Mouse (Mus musculus) lung, embryonic 16.5 days (tissue): ENCODE measurements around the gene Fam208b. TPM values are rescaled to one million over a fixed set of nuclear protein-coding genes. Genes with fewer than 3 reads are reported as not detected.

ENCODE experiments used
- ATAC-seq: fragments of 200-750 bp; cut with Nextera tagmentation; 2 replicates; pipeline ENCODE4 v1.8.0; 2017; ENCODE audit warnings: low read depth, mild to moderate bottlenecking, moderate library complexity
- H3K27ac ChIP-seq: fragments of 300-500 bp; sonication (generic); 2 replicates; pipeline ENCODE4 v1.5.1; 2014; ENCODE audit warnings: mild to moderate bottlenecking, control low read depth, low read length
- H3K27me3 ChIP-seq: fragments of 300-500 bp; sonication (generic); 2 replicates; pipeline ENCODE4 v1.6.1; 2014; ENCODE audit warnings: low read depth, low read length, mixed read lengths; ENCODE audit not compliant: control insufficient read depth, insufficient read depth
- H3K36me3 ChIP-seq: fragments of 300-500 bp; sonication (generic); 2 replicates; pipeline ENCODE4 v1.6.1; 2014; ENCODE audit warnings: low read length; ENCODE audit not compliant: control insufficient read depth, insufficient read depth
- H3K4me1 ChIP-seq: fragments of 300-500 bp; sonication (generic); replicated peaks from 2 replicates; pipeline ENCODE4 v1.6.1; 2014; ENCODE audit warnings: low read length, mixed read lengths; ENCODE audit not compliant: control insufficient read depth, insufficient read depth
- H3K4me2 ChIP-seq: fragments of 300-500 bp; sonication (generic); 2 replicates; pipeline ENCODE4 v1.6.1; 2014; ENCODE audit warnings: low read depth, low read length, control low read depth
- H3K4me3 ChIP-seq: fragments of 300-500 bp; sonication (generic); 2 replicates; pipeline ENCODE4 v1.5.1; 2014; ENCODE audit warnings: mild to moderate bottlenecking, low read length, control low read depth
- H3K9ac ChIP-seq: fragments of 300-500 bp; sonication (generic); 2 replicates; pipeline ENCODE4 v1.6.1; 2014; ENCODE audit warnings: low read length, control low read depth
- H3K9me3 ChIP-seq: fragments of 300-500 bp; sonication (generic); 2 replicates; pipeline ENCODE4 v1.6.1; 2016; ENCODE audit warnings: low read length; ENCODE audit not compliant: control insufficient read depth
- WGBS: fragments of 180-500 bp; shearing (Covaris S2); extraction: QIAGEN DNeasy Blood & Tissue Kit; methylation state at CpG from one replicate; pipeline ENCODE4 v1.1.7; 2014; 5-methylcytosine and 5-hydroxymethylcytosine counted together
- polyA plus RNA-seq: library from polyadenylated mRNA; unstranded; fragments of >200 nt; fragmentation: Nextera tagmentation; extraction: Ambion mirVana; gene quantifications from 2 replicates; pipeline ENCODE4 v1.2.1, GENCODE M21; 2015

Gene Fam208b
- polyA plus RNA-seq, 1 experiment from 2014 or later, result 10.1 TPM

DNA sequence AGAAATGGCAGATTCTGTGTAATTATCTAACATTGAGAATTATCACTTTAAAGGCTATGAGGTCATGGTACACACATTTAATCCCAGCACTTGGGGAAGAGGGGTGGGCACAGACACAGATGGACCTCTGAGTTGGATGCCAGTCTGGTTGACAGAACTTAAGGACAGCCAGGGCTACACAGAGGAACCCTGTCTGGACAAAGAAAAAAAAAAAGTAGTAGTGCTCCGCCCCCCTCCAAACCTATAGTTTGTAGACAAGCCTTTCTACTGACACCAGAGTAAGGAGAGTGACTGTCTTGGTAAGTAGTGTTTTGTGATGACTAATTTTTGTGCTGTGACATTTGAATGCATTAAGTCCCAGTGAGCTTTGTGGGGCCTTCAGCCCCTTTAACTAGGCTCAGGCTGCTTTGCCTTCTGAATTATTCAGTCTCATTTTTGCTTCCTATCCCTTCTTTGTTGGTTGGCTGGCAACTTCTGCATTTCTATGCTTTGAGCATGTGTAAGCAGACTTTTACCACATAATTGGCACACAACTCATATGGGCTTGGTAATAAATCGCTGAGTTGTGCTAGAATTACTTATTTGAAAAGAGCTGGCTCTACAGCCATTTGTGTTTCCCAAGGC is 69.6 kb downstream of the Fam208b start:
- 0 out of 2 replicates have a peak, but pooled peaks cover 2% of the 10 kb centered on the region for H3K9me3 ChIP-seq
- H3K4me2 ChIP-seq, result peak overlapping the region; percentile 21
- no peak for ATAC-seq
- no peak overlapping the region for H3K4me3 ChIP-seq
- H3K36me3 ChIP-seq, result no peaks in the 10 kb centered on the region
- no peak overlapping the region; the same call in 1 of the 2 replicates for H3K27ac ChIP-seq
- H3K27me3 ChIP-seq, result no peaks in the 10 kb centered on the region
- 73% methylated on average over 2 of the region's 2 CpGs for WGBS
- no peak overlapping the region for H3K9ac ChIP-seq
- peaks cover 22% of the 10 kb centered on the region for H3K4me1 ChIP-seq

DNA sequence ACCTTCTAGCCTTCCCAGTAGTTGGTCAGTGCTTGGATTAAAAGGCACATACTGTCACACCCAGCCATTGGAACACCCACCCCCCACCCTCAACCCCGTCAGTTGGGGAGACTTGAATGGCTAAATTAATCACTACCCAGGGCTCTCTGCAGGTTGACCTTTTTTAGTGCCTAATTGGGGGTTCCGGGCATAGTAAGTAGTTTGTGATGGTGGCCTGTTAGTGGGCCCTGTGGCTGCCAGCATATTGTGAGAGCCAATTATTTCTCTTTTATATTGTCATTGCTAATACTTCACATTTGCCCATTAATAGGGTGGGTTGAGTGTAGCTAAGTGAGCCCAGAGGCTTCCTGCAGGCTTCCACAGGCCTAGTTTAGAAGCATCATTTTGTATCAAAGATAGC is 70.7 kb downstream of the Fam208b start:
- no peaks in the 10 kb centered on the region for H3K27me3 ChIP-seq
- H3K27ac ChIP-seq, result no peak overlapping the region
- H3K4me3 ChIP-seq, result peak overlapping the region; percentile 80; the same call in 1 of the 2 replicates
- H3K9me3 ChIP-seq, result 0 out of 2 replicates have a peak, but pooled peaks cover 4% of the 10 kb centered on the region
- peaks cover 22% of the 10 kb centered on the region for H3K4me1 ChIP-seq
- H3K9ac ChIP-seq, result 0 out of 2 replicates have a peak overlapping the region, but pooled peaks have one; percentile 87
- peak overlapping the region; percentile 79 for H3K4me2 ChIP-seq
- no peak for ATAC-seq
- H3K36me3 ChIP-seq, result no peaks in the 10 kb centered on the region
- WGBS, result 53% methylated on average over 2 of the region's 2 CpGs

DNA sequence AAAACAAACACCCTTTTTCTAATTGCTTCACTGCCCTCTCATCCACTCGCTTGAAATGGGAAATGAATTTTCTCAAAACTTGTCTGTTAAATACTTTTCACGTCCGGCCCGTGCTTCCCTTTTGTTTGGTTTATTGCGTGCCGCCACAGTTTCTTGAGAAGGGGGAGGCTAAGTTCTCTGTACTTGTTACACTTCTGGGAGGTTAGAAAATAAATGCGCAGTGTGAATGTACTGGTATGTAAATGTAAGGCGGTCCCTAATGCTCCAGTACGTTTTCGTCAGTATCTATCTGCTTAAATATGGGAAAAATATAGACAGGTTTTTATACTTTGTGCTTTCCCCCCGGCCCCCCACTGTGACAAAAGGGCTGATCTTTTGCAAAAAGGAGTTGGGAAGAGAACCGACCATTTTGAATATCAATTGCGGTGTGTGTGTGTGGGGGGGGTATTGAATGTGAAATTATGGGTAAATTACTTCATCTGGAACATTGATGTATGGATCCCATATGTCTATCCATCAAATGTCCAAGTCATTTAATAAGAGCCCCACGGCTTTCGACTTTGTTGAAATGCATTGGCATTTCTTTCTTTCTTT is 71.8 kb downstream of the Fam208b start:
- Histone ChIP-seq H3K9ac (peak overlapping the region; percentile 87), H3K9me3 (0 out of 2 replicates have a peak, but pooled peaks cover 4% of the 10 kb centered on the region), H3K27me3 (no peaks in the 10 kb centered on the region), H3K36me3 (no peaks in the 10 kb centered on the region), H3K27ac (peak overlapping the region; percentile 99), H3K4me2 (peak overlapping the region; percentile 79), H3K4me3 (peak overlapping the region; percentile 80), H3K4me1 (peaks cover 22% of the 10 kb centered on the region)
- ATAC-seq, result no peak
- 2% methylated on average over 15 of the region's 15 CpGs for WGBS

DNA sequence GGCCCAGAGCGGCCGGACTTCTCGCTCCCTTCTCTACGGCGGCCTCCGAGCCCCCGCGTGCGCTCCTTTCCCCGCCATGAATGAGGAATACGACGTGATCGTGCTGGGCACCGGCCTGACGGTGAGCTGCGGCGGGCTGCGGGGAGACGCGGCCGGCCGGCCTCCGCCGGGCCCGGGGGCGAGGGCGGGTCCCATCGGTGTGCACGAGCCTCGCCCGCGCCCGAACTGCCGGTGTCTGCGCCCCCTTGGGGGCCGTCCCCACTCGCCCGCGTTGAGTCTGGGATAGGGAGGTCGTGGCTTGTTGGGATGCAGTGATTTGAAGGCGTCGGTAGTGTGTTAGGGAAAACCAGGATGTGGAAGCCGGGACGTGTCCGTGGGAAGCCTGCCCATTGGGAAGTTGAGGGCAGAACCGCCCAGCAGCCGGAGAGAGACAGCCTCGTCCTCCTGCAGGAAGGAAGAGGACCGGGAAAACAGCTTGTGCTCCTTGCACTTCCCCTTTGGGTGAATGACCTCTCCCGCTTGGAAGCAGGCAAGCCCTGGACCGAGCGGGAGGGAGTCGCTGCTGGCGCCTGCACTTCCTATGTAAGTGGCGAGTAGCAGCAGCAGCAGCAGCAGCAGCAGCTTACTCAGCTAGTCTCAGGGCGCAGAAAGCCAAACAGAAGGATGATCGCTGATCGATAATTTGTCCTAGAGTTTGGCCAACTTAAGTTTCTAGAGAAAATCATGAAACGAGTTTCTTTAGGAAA is 72.5 kb downstream of the Fam208b start:
- Histone ChIP-seq H3K4me1 (peaks cover 22% of the 10 kb centered on the region), H3K4me2 (peak overlapping the region; percentile 79), H3K27me3 (no peaks in the 10 kb centered on the region), H3K4me3 (peak overlapping the region; percentile 80), H3K36me3 (no peaks in the 10 kb centered on the region), H3K27ac (peak overlapping the region; percentile 99), H3K9me3 (0 out of 2 replicates have a peak, but pooled peaks cover 4% of the 10 kb centered on the region), H3K9ac (peak overlapping the region; percentile 87)
- WGBS, result under 1% methylated on average over 59 of the region's 59 CpGs
- ATAC-seq, result peak; percentile 66

DNA sequence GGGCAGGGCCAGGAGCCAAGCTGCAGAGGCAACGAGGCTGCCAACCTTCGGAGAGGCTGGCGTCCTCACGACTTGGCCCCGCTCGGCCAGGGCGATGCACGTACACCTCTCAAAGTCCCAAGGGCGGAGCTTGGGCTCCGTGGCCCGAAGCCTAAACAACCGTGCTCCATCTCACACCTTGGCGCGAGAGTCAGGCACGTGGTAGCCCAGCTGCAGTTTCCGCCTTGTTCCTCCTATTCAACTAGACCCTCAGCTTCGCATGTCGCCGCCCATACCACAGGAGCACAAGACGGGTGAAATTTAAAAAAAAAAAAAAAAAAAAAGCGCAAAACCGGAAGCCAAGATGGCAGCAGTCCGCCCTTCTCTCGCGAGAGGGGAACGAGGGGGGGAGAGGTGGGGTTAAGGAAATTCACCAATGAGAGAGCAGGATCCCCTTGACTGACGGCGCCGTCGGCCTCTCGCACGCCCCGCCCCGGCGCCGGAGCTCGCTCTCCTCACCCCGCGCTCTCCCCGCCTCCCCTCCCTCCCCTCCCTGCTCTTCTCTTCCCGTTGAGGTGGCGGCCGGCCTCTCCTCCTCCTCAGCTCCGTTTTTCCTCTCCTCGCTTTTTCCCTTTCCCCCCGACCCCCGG is 73.2 kb downstream of the Fam208b start, which contains the start of gene Gdi2:
Gene Gdi2, plus strand, starts transcription at position 470 of the 629 bp plus-strand sequence.
- Histone ChIP-seq H3K36me3 (no peaks in the 10 kb centered on the region), H3K4me3 (peak within 1 kb of the TSS; percentile 80), H3K27ac (peak within 1 kb of the TSS; percentile 99), H3K4me2 (peak within 1 kb of the TSS; percentile 79), H3K4me1 (peaks cover 22% of the 10 kb centered on the region), H3K9me3 (0 out of 2 replicates have a peak, but pooled peaks cover 4% of the 10 kb centered on the region), H3K27me3 (no peaks in the 10 kb centered on the region), H3K9ac (peak within 1 kb of the TSS; percentile 87)
- peak; percentile 99 for ATAC-seq
- 1% methylated on average over 41 of the region's 47 CpGs for WGBS

DNA sequence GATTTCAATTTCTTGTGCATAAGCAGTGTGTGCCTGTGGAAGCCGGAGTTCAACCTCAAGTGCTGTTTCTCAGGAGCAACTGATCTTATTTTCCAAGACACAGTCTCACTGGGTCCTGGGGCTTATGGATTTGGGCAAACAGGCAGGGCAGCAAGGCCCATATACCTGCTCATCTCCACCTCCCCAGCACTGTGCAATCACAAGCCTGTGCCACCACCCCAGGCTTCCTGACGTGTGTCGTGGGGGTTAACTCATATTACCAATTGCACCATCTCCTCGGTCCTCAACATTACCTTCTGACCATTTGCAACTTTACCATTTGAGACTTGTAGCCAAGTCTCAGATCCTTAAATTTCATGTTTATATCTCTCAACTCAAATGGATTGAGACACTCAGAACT is 76.8 kb downstream of the Fam208b start:
- H3K9me3 ChIP-seq, result 0 out of 2 replicates have a peak, but pooled peaks cover 4% of the 10 kb centered on the region
- H3K36me3 ChIP-seq, result no peaks in the 10 kb centered on the region
- whole genome bisulfite sequencing, result 91% methylated on average over 4 of the region's 4 CpGs
- H3K27me3 ChIP-seq, result no peaks in the 10 kb centered on the region
- H3K27ac ChIP-seq, result no peak overlapping the region
- no peak overlapping the region for H3K9ac ChIP-seq
- ATAC-seq, result no peak
- H3K4me3 ChIP-seq, result no peak overlapping the region
- no peak overlapping the region for H3K4me2 ChIP-seq
- H3K4me1 ChIP-seq, result peaks cover 4% of the 10 kb centered on the region

DNA sequence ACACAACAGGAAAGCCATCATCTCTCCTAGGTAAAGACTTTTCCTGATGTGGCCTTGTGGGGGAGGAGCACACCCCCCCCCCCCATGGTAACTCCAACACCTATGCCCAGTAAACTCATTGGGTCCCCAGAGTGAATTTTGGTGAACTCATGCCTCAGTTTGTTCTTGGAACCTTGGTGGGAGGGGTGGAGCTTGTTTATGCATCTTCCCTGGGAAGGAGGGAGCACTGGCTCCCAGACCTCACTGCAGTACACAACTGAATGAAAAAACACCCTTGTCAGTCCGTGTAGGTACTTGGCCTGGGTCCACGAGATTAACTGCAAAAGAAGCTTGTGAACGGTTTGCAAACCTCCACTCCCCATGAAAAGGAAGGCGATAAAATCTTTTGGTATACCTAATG is 78.5 kb downstream of the Fam208b start:
- Histone ChIP-seq H3K4me3 (no peak overlapping the region), H3K27me3 (no peaks in the 10 kb centered on the region), H3K9me3 (0 out of 2 replicates have a peak, but pooled peaks cover 4% of the 10 kb centered on the region), H3K4me2 (no peak overlapping the region), H3K9ac (no peak overlapping the region), H3K27ac (no peak overlapping the region), H3K4me1 (peaks cover 3% of the 10 kb centered on the region), H3K36me3 (no peaks in the 10 kb centered on the region)
- 64% methylated on average over 4 of the region's 4 CpGs for WGBS
- no peak for ATAC-seq

DNA sequence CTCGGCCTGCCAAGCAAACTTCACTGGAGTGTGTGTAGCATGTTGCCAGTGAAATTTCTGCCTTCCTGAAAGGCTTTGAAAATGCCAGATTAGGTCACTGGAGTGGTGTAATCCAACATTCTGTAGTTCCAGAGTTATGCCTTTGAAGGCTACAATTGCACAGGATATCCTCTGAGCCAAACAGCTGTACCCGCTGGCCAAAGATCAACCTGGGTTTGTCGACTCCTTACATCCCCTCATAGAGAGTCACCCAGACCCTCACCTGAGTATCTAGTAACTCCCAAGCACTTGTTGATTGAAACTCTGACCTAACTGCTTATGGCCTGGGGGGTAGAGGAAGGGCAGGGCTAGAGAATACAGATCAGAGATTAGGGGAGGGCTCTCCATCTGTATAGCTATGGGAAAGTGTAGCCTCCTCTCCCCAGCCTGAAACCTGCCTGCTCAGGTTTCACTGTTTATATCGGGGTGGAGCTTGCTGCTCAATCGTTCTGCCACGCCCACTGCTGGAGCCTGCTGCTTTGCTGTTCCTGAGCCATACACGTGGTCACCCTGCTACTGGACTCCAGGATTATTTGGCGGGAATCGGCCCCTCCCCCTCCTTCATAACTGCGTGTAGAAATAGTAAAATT is 79.1 kb downstream of the Fam208b start:
- H3K4me1 ChIP-seq, result no peaks in the 10 kb centered on the region; the same call in 1 of the 2 replicates
- no peaks in the 10 kb centered on the region for H3K27me3 ChIP-seq
- ATAC-seq, result no peak
- 42% methylated on average over 10 of the region's 10 CpGs for WGBS
- 0 out of 2 replicates have a peak, but pooled peaks cover 4% of the 10 kb centered on the region for H3K9me3 ChIP-seq
- no peak overlapping the region for H3K9ac ChIP-seq
- H3K27ac ChIP-seq, result no peak overlapping the region
- H3K4me2 ChIP-seq, result no peak overlapping the region
- no peak overlapping the region for H3K4me3 ChIP-seq
- H3K36me3 ChIP-seq, result no peaks in the 10 kb centered on the region
